ENCODE assay signal across 12 mouse cellular contexts in genomic region chr8:11098790-11099590, GRCm38 (mm10).
DNase-seq lines count a peak whose midpoint lies in the region; ATAC-seq and TF ChIP-seq lines count a peak whose summit lies in the region.
"Had no signal": no experiment of that assay in that cellular context is flagged by ENCODE, and none has a peak within 500 bp of the region (broad histone marks: within the 10 kb centered on the region; RNA-seq: fewer than 3 reads in every experiment).

No protein-coding gene starts in this region.

- no peaks in the 10 kb centered on the region for H3K27me3 ChIP-seq in heart, embryonic 16.5 days (ENCODE audit: control insufficient read depth, insufficient read depth, low read length)
- H3K27me3 ChIP-seq in intestine, embryonic 15.5 days (replicated peaks): no peaks in the 10 kb centered on the region
- H3K27me3 ChIP-seq in midbrain, embryonic 10.5 days (ENCODE audit: low read depth, poor library complexity, severe bottlenecking): no peaks in the 10 kb centered on the region
- H3K27me3 ChIP-seq: CH12.LX had no signal

- peak overlapping the region; percentile 21; the same call in 1 of the 2 replicates for H3K27ac ChIP-seq in heart, embryonic 16.5 days (ENCODE audit: low read length)
- peak overlapping the region; percentile 62 for H3K27ac ChIP-seq in bone marrow macrophage, adult 2 months (ENCODE audit: insufficient read depth, low read depth, low read length)
- H3K27ac ChIP-seq in intestine, embryonic 15.5 days: no peak overlapping the region
- H3K27ac ChIP-seq in midbrain, embryonic 10.5 days (replicated peaks): no peak overlapping the region
- H3K27ac ChIP-seq: liver, embryonic 14.5 days; stomach, postnatal 0 days had no signal

- H3K4me3 ChIP-seq in heart, embryonic 16.5 days (ENCODE audit: low read length): no peak overlapping the region
- peak overlapping the region; percentile 7; the same call in 1 of the 2 replicates for H3K4me3 ChIP-seq in bone marrow macrophage, adult 2 months (ENCODE audit: insufficient read depth, low read length)
- H3K4me3 ChIP-seq in intestine, embryonic 15.5 days (replicated peaks): no peak overlapping the region
- H3K4me3 ChIP-seq in midbrain, embryonic 10.5 days: no peak overlapping the region
- H3K4me3 ChIP-seq: erythroblast, embryonic 14.5 days had no signal

- peaks cover 8% of the 10 kb centered on the region for H3K4me1 ChIP-seq in heart, embryonic 16.5 days (ENCODE audit: control insufficient read depth, insufficient read depth, low read length)
- H3K4me1 ChIP-seq in bone marrow macrophage, adult 2 months (ENCODE audit: control insufficient read depth, insufficient read depth, low read length): peaks cover 46% of the 10 kb centered on the region
- no peaks in the 10 kb centered on the region; the same call in 1 of the 2 replicates for H3K4me1 ChIP-seq in intestine, embryonic 15.5 days (replicated peaks)
- H3K4me1 ChIP-seq in midbrain, embryonic 10.5 days: peaks cover 9% of the 10 kb centered on the region

- WGBS in heart, embryonic 16.5 days: 72% methylated on average over 11 of the region's 11 CpGs
- WGBS in intestine, embryonic 15.5 days: 76% methylated on average over 11 of the region's 11 CpGs
- WGBS in midbrain, embryonic 10.5 days: 91% methylated on average over 11 of the region's 11 CpGs

- TF ChIP-seq CTCF in bone marrow macrophage, adult 2 months (IDR thresholded peaks at IDR 0.05; ENCODE audit: low read depth, low read length): no peak

- no peak overlapping the region for H3K9ac ChIP-seq in heart, embryonic 16.5 days (ENCODE audit: low read length)
- H3K9ac ChIP-seq in intestine, embryonic 15.5 days: no peak overlapping the region
- H3K9ac ChIP-seq: liver, embryonic 14.5 days had no signal

- no peak for DNase-seq in heart, adult 8-10 months (ENCODE audit: low spot score)
- DNase-seq in 3T3-L1 (ENCODE audit: low read depth, low spot score): peak; percentile 84
- DNase-seq in midbrain, embryonic 10.5 days (ENCODE audit: low spot score): no peak
- DNase-seq in spleen, adult 12 weeks (ENCODE audit: low spot score): no peak

- H3K4me2 ChIP-seq in heart, embryonic 16.5 days (ENCODE audit: low read depth, low read length): 0 out of 2 replicates have a peak overlapping the region, but pooled peaks have one; percentile 4
- H3K4me2 ChIP-seq in intestine, embryonic 15.5 days (replicated peaks): no peak overlapping the region

- TF ChIP-seq POLR2A in bone marrow macrophage, adult 2 months (IDR thresholded peaks at IDR 0.05; ENCODE audit: borderline replicate concordance, low read depth, low read length): no peak

- no peak for ATAC-seq in heart, embryonic 16.5 days (replicated peaks; ENCODE audit: extremely low read depth, insufficient read depth, low FRiP score)
- ATAC-seq in hematopoietic stem cell, adult 5-6 weeks (replicated peaks in 1 of 2; ENCODE audit: insufficient read depth in 1 of 2, low FRiP score in 2 of 2, low TSS enrichment in 1 of 2, low read depth in 1 of 2, poor library complexity in 2 of 2, severe bottlenecking in 2 of 2): peak; percentile 8 to 43
- no peak for ATAC-seq in intestine, embryonic 15.5 days

- H3K36me3 ChIP-seq in heart, embryonic 16.5 days (ENCODE audit: control insufficient read depth, insufficient read depth): no peaks in the 10 kb centered on the region
- no peaks in the 10 kb centered on the region for H3K36me3 ChIP-seq in intestine, embryonic 15.5 days
- no peaks in the 10 kb centered on the region for H3K36me3 ChIP-seq in midbrain, embryonic 10.5 days

- H3K9me3 ChIP-seq in heart, embryonic 16.5 days (replicated peaks; ENCODE audit: control insufficient read depth, low read length): no peaks in the 10 kb centered on the region
- no peaks in the 10 kb centered on the region for H3K9me3 ChIP-seq in intestine, embryonic 15.5 days
- H3K9me3 ChIP-seq in midbrain, embryonic 10.5 days (replicated peaks): no peaks in the 10 kb centered on the region

Comparison
In these comparisons a context has a peak if more than half of its experiments do, and no peak if none do; other contexts are left out.
1. ATAC-seq: peak in hematopoietic stem cell, adult 5-6 weeks (2 of 2); none in heart, embryonic 16.5 days (single experiment) and intestine, embryonic 15.5 days (single experiment).
2. H3K27ac ChIP-seq: peak in heart, embryonic 16.5 days (single experiment) and bone marrow macrophage, adult 2 months (single experiment); none in intestine, embryonic 15.5 days (single experiment) and midbrain, embryonic 10.5 days (single experiment).